Mouse (Mus musculus): ENCODE measurements around the gene Snx1.
A peak's percentile ranks its signal among the peaks of the same experiment; 100 is the strongest.

Snx1 gene

DNA sequence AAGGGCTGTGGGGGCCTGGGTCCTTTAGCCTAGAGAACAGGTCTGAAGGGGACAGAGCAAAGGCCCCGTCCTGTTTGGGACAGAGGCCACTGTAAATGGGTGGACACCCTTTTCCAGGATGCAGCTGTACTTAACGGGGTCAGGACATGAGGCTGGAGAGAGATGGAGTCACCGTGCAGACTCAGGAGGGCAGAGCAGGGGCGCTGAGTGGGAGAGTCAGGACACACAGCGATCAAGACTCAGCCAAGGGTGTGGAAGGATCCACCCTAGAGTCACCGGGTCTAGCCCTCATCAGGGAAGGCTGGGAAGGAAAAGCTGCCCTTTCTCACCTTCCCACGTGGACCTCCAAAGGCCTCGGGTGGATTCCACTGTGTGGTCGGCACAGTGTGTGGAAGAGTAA lies 25.6 kb upstream of the Snx1 start:
- no peaks in the 10 kb centered on the region for H3K27me3 ChIP-seq (ENCODE audit: control insufficient read depth, insufficient read depth, low read length, poor library complexity, severe bottlenecking)
- DNase-seq (ENCODE audit: low read depth, low spot score) = no peak
- no peaks in the 10 kb centered on the region for H3K36me3 ChIP-seq (ENCODE audit: control insufficient read depth, insufficient read depth, low read length, poor library complexity, severe bottlenecking)

DNA sequence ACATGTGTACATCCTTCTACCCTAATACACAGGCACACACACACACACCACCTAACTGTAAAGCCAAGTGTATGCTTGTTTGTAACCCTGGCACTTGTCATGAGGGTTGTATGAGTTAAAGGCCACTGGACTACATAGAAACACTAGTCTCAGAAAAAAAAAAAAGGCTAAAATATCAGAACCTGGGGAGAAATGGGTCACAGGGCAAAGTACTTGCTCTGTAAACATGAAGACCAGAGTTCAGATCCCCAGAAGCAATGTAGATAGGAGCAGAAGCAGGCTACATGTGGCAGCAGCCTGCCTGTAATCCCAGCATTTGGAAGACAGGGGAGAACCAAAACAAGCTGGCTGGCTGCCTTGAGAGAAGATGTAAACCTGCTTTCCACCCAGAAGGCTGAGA lies 19.8 kb upstream of the Snx1 start:
- Histone ChIP-seq H3K36me3 (ENCODE audit: control insufficient read depth, insufficient read depth, low read length, poor library complexity, severe bottlenecking) (no peaks in the 10 kb centered on the region), H3K27me3 (ENCODE audit: control insufficient read depth, insufficient read depth, low read length, poor library complexity, severe bottlenecking) (no peaks in the 10 kb centered on the region)
- DNase-seq (ENCODE audit: low read depth, low spot score) = no peak

DNA sequence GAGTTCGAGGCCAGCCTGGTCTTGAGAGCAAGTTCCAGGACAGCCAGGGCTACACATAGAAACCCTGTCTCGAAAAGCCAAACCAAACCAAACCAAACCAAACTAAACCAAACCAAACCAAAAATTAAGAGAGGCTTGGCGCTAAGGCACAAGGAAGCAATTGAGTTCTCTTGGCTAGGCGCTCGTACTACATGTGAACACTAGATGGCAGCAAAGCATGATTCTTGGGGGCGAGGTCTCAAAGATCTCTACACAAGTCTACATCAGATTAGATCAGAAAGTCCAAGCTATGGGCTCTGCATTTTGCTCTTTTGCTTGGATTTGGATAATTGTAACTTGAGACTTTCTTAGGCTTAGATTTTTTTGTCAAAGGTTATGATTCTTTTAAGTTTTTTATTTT lies 17.9 kb upstream of the Snx1 start:
- Histone ChIP-seq H3K36me3 (ENCODE audit: control insufficient read depth, insufficient read depth, low read length, poor library complexity, severe bottlenecking) (peaks cover 2% of the 10 kb centered on the region; the same call in 1 of the 2 replicates), H3K27me3 (ENCODE audit: control insufficient read depth, insufficient read depth, low read length, poor library complexity, severe bottlenecking) (no peaks in the 10 kb centered on the region)
- peak; percentile 86 for DNase-seq (ENCODE audit: low read depth, low spot score)

DNA sequence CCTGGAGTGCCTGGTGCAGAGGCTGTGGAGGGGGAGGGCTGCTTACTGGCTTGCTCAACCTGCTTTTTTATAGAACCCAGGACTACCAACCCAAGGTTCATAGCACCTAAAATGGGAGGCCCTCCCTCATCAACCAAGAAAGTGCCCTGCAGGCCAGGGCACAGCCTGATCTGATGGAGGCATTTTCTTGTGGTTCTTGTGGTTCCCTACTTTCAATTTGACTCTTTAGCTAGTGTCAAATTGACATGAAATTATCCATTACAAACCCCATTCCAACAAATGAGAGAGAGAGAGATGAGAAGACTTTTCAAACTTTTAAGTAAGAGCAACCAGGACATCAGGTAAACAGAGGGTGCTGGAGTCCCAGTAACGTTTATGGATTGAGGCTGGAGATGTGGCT lies 15.9 kb upstream of the Snx1 start:
- no peaks in the 10 kb centered on the region for H3K27me3 ChIP-seq (ENCODE audit: control insufficient read depth, insufficient read depth, low read length, poor library complexity, severe bottlenecking)
- DNase-seq (ENCODE audit: low read depth, low spot score) = no peak
- H3K36me3 ChIP-seq (ENCODE audit: control insufficient read depth, insufficient read depth, low read length, poor library complexity, severe bottlenecking) = peaks cover 11% of the 10 kb centered on the region; the same call in 1 of the 2 replicates

DNA sequence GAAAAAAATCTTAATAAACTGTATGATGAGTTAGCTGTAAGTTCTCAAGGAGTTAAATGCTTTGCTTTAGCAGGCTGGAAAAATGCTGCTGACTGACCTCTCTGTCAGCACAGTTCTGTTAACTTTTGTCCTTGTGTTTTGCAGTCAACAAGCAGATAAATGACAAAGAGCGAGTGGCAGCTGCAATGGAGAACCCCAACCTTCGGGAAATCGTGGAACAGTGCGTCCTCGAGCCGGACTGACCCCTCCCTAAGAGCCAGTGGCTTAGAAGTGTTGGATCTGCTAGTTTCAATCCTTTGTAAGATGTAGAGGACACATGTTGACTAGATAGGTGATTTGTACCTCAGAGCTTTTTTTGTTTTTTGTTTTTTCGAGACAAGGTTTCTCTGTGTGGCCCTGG lies 11.8 kb upstream of the Snx1 start:
- Histone ChIP-seq H3K36me3 (ENCODE audit: control insufficient read depth, insufficient read depth, low read length, poor library complexity, severe bottlenecking) (peaks cover 12% of the 10 kb centered on the region; the same call in 1 of the 2 replicates), H3K27me3 (ENCODE audit: control insufficient read depth, insufficient read depth, low read length, poor library complexity, severe bottlenecking) (no peaks in the 10 kb centered on the region)
- no peak for DNase-seq (ENCODE audit: low read depth, low spot score)

DNA sequence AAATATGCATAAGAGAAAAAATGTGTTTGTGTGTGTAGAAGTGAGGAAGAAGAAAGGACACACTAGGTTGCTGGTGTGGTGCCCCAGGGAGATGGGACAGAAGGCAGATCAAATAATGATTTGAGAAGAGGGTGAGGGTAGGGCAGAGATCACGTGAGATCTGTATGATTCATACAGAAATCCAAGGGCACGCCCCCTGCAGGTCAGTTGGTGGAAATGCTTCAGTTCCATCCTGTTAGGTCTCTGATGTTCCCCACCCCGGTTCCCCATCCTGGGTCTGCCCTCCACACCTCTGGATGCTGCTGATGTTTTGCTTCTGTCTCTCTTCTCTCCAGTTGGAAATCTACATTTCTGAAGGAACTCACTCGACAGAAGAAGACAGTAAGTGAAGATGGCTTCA lies 9.6 kb upstream of the Snx1 start:
- DNase-seq (ENCODE audit: low read depth, low spot score) = peak; percentile 58
- H3K27me3 ChIP-seq (ENCODE audit: control insufficient read depth, insufficient read depth, low read length, poor library complexity, severe bottlenecking) = no peaks in the 10 kb centered on the region; the same call in 1 of the 2 replicates
- peaks cover 15% of the 10 kb centered on the region; the same call in 1 of the 2 replicates for H3K36me3 ChIP-seq (ENCODE audit: control insufficient read depth, insufficient read depth, low read length, poor library complexity, severe bottlenecking)

DNA sequence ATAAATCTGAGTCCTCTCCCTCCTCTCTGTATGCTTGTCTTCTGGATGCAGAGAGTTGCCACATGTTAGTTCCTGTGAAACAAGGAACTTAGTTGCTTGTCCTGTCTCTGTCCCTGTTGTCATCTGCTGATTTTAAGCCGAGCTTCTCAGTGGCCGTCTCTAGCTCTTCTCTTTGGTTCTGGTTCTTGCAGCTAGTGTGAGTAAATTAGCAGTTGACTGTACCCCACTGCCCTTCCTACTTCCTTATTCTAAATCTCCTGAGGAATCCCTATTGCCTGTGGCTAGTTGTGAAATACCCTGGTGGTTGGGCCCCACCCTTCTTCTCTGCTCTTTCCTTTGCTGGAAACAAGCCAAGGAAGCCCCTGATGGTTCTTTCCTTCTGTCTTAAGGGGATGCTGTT lies 5.1 kb upstream of the Snx1 start:
- H3K36me3 ChIP-seq (ENCODE audit: control insufficient read depth, insufficient read depth, low read length, poor library complexity, severe bottlenecking) = peaks cover 6% of the 10 kb centered on the region; the same call in 1 of the 2 replicates
- DNase-seq (ENCODE audit: low read depth, low spot score) = peak; percentile 10
- H3K27me3 ChIP-seq (ENCODE audit: control insufficient read depth, insufficient read depth, low read length, poor library complexity, severe bottlenecking) = no peaks in the 10 kb centered on the region; the same call in 1 of the 2 replicates

DNA sequence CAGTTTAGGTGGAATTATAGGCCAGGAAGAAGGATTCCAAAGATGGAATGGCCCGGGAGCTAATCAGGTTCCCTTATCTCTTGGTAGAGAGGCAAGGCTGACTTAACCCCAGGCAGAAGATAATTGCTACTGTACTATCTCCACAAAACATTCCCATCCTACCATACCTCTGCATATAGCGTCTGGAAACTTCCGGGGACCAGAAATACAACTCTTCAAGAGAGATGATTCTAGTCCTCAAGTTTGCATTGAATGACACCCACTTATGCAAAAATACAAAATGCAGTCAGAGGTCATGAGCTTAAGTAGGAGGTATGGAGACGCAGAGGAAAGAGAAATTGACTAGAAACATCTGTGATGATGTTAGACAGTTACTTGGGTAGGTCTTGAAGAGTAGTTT lies 1.5 kb upstream of the Snx1 start:
- no peak for DNase-seq (ENCODE audit: low read depth, low spot score)
- peaks cover 5% of the 10 kb centered on the region; the same call in 1 of the 2 replicates for H3K36me3 ChIP-seq (ENCODE audit: control insufficient read depth, insufficient read depth, low read length, poor library complexity, severe bottlenecking)
- no peaks in the 10 kb centered on the region for H3K27me3 ChIP-seq (ENCODE audit: control insufficient read depth, insufficient read depth, low read length, poor library complexity, severe bottlenecking)

DNA sequence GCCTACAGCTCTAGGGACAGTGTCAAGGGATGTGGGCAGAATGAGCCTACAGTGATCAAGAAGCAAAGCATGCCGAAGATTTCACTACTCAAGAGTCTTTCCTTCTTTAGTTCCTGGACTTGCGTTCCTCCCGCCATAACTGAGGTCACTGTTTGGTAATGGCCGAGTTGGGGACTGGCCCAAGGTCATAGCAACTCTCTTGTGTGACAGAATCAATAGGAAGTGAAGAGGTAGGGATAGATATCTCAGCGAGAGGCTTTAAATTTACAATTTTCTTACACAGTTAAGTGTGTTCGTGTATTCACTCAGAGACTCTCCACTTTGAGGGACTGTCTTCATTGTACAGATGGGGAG lies 783 bp upstream of the Snx1 start:
- Histone ChIP-seq H3K36me3 (ENCODE audit: control insufficient read depth, insufficient read depth, low read length, poor library complexity, severe bottlenecking) (0 out of 2 replicates have a peak, but pooled peaks cover 2% of the 10 kb centered on the region), H3K27me3 (ENCODE audit: control insufficient read depth, insufficient read depth, low read length, poor library complexity, severe bottlenecking) (no peaks in the 10 kb centered on the region)
- DNase-seq (ENCODE audit: low read depth, low spot score) = no peak

DNA sequence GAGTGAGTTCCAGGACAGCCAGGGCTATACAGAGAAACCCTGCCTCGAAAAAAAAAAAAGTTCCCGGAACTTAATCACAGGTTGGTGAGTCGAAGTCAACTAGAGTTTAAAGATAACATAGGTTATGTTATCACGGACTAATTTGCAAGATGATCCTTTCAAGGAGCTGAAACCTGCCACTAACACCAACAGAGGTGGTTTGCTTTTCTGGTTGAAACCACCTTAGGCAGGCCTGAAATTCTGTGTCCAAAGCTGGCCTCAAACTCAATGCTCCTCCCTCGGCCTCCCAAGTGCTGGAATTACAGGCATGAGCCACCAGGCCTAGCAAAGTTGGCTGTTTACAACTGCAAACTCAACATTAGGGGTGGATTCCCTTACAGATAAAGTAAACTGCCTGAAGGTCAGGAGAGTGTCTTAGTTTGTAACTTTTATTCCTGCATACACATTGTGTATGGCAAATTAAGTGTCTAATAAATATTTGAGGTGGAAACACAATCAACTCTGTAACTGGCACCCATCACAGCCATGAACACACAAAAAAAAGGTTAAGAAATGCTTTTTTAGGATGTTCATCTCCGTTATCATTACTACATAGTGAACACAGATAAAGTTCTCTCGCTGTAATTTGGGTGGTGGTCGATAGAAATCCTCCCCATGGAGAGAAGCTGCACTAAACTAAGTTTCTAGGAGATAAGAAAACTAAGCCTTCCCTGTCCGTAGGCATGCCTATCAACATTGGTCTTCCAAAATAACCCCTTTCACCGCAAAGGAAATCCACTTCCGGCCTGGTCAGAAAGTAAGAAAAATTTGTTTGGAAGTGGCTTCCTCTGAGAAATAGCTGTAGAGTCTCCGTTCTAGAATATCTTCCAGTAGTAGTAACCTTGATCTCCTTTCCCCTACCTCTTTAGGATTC lies 588 bp downstream of the Snx1 start:
- peak; percentile 11 for DNase-seq (ENCODE audit: low read depth, low spot score)
- 0 out of 2 replicates have a peak, but pooled peaks cover 2% of the 10 kb centered on the region for H3K36me3 ChIP-seq (ENCODE audit: control insufficient read depth, insufficient read depth, low read length, poor library complexity, severe bottlenecking)
- H3K27me3 ChIP-seq (ENCODE audit: control insufficient read depth, insufficient read depth, low read length, poor library complexity, severe bottlenecking) = no peaks in the 10 kb centered on the region

DNA sequence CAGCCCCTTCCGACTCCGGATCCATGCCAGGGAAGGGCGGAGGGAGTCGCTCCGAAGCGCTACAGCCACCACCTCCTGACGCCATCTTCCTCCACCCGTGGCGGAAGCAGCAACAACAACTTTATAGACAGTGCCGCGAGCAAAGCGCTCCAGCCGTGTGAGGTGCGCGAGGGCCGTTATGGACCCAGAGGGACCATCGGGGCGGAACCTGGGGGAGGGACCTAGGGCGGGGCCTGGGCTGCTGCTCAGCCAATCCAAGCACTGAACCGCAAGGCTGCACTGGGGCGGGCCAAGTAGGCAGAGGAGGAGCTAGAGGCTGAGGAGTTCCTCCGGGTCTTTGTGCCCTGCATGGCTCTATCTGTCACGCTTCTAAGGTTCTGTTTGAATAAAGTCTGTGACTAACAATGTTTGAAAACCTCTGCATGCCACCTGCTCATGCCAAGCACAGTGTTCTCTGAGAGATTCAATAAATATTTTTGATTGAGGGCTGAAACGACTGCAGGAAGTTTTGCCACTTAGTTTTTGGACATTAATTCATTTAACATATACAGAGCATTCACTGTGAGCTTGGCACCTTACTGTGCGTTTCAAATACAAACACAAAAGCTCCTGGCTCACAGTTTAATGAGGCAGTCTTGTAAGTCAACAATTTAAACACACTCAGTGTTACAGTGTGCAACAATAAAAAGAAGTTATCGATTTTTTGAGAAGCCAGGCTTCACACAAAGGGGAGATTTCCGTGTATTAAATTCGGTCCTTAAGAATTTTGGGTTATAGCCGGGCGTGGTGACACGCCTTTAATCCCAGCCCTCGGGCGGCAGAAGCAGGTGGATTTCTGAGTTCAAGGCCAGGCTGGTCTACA lies 1.5 kb downstream of the Snx1 start:
- DNase-seq (ENCODE audit: low read depth, low spot score) = peak; percentile 99
- Histone ChIP-seq H3K27me3 (ENCODE audit: control insufficient read depth, insufficient read depth, low read length, poor library complexity, severe bottlenecking) (no peaks in the 10 kb centered on the region), H3K36me3 (ENCODE audit: control insufficient read depth, insufficient read depth, low read length, poor library complexity, severe bottlenecking) (no peaks in the 10 kb centered on the region)

DNA sequence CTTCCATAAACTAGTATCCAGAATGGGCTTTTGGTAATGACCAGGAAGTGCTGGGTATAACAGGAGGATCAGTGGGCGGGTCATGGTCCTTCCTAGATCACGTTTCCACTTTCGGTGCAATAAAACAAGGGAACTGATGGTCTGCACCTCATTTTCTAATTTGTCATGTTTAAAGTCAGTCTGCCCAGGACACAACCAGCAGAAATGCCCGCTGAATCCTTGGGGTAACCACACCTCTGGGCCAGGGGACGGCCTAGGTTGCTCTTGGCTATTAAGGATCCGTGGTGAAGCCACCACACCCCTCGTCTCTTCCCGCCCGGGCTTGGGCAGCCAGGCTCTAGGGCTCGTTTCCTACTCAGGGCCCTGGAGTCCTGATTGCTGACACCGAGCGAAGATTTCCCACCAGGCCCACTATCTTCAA lies 2.3 kb downstream of the Snx1 start:
- DNase-seq (ENCODE audit: low read depth, low spot score) = peak; percentile 26
- H3K27me3 ChIP-seq (ENCODE audit: control insufficient read depth, insufficient read depth, low read length, poor library complexity, severe bottlenecking) = no peaks in the 10 kb centered on the region
- H3K36me3 ChIP-seq (ENCODE audit: control insufficient read depth, insufficient read depth, low read length, poor library complexity, severe bottlenecking) = no peaks in the 10 kb centered on the region

DNA sequence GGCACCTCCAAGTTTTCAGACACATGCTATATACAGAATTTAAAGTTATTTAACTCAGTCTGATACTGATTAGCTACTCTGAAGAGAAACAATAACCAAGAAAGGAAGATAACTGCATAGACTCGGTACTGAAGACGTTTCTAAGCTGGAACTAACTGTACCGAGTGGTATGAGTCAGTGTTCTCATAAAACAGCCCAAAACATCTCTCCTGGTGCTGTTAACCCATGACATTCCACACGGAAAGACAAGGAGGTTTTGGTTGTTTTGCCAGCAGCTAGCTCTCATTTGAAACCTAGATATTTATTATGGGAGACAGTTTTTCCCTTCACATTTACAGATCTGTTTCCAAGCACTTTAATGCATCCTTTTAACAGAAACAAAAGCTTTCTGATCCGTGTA lies 2.7 kb downstream of the Snx1 start:
- no peak for DNase-seq (ENCODE audit: low read depth, low spot score)
- Histone ChIP-seq H3K27me3 (ENCODE audit: control insufficient read depth, insufficient read depth, low read length, poor library complexity, severe bottlenecking) (no peaks in the 10 kb centered on the region), H3K36me3 (ENCODE audit: control insufficient read depth, insufficient read depth, low read length, poor library complexity, severe bottlenecking) (no peaks in the 10 kb centered on the region)

DNA sequence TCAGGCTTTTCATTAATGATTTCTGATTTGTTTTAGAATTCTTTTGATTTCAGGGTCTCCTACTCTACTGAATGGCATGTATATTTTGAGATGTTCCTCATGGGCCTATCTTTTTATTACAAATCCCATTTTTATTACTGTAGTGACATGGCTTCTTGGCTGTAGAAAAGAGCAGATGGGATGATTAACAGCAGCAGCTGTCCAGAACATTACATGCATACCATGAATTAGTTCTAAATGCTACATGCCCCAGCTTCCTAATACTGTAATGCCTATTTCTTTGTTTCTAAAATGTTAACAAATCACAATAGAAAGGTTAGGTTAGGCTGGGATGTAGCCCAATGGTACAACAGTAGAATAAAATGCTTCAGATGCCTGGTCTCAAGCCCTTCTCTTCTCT lies 5.0 kb downstream of the Snx1 start:
- H3K27me3 ChIP-seq (ENCODE audit: control insufficient read depth, insufficient read depth, low read length, poor library complexity, severe bottlenecking) = no peaks in the 10 kb centered on the region
- no peaks in the 10 kb centered on the region for H3K36me3 ChIP-seq (ENCODE audit: control insufficient read depth, insufficient read depth, low read length, poor library complexity, severe bottlenecking)
- DNase-seq (ENCODE audit: low read depth, low spot score) = no peak

DNA sequence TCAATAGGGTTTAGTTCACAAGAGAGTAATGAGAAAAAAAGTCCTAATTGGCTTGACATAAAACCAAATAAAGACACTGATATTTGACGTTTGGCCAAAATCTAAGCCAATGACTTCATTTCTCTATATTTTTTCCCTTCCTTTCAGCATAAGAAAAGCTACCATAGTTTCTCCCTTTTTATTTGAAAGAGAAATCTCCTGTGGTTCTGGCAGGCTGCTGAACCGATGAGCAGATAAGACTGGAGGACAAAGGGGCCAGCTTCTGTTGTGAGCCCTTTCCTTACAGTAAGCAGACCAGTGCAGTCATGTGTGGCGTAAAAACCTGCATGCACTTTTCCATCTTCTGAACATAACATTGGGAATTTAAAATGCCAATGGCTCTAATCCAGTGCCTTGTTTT lies 5.4 kb downstream of the Snx1 start:
- Histone ChIP-seq H3K36me3 (ENCODE audit: control insufficient read depth, insufficient read depth, low read length, poor library complexity, severe bottlenecking) (no peaks in the 10 kb centered on the region), H3K27me3 (ENCODE audit: control insufficient read depth, insufficient read depth, low read length, poor library complexity, severe bottlenecking) (no peaks in the 10 kb centered on the region)
- no peak for DNase-seq (ENCODE audit: low read depth, low spot score)

Measured in splenic B cell, adult 2 months (primary cell).